Mouse (Mus musculus) heart, postnatal 0 days (tissue): ENCODE data around the gene Cpox.

Experiments
- CTCF ChIP-seq: IDR thresholded peaks from 2 replicates; pipeline ENCODE4 v1.5.1; 2016; ENCODE audit warnings: antibody characterized with exemption, control low read depth, low read depth
- EP300 ChIP-seq: IDR thresholded peaks from 2 replicates; pipeline ENCODE4 v1.6.1; 2016; ENCODE audit warnings: antibody characterized with exemption, low read depth

DNA sequence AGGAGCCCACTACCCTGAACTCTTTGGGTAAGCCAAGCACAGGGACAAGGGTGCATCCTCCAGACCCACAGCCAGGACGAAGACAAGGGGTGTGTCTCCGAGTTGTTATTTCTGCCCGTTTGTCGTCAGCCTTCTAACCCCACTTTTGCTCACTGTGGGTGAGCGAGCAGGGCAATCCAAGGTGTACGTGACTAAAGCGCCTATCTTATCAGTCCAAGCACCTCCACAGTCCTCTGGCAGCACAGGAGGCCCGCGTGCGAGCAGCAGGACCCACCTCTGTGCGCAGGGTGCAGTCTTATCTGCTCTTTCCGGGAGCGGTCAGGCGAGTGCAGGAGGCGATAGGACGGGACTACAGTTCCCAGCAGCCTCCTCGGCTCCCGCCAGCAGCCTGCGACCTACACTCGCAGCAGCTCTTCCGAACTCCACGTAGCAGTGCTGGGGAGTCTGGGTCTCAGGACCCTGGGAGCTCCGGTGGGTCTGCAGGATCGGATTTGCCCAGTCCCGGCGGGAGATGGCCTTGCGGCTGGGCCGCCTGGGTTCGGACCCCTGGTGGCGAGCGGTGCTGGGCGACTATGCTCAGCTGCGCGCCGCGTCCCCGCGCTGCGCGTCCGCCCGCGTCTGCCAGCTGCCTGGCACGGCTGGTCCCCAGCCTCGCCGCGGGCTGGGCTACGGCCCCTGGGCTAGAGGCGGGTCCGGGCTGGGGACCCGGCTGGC lies at the start of gene Cpox:
- TF ChIP-seq CTCF (no peak), EP300 (no peak)
